Mouse (Mus musculus): ENCODE results near the gene Cyp4f15. TPM values are rescaled to one million over a fixed set of nuclear protein-coding genes. Genes with fewer than 3 reads are reported as not detected.

The Cyp4f15 gene
- total RNA-seq, 2 experiments from 2014 or later = not detected

Other genes starting within 250 kb of the Cyp4f15 start
- under 1 TPM; 0.22 to 0.48 TPM for gene Cyp4f39, start 232.9 kb upstream of the Cyp4f15 start, total RNA-seq (2021)
- gene Cyp4f17, start 179.6 kb upstream of the Cyp4f15 start, total RNA-seq (2021) = 1 to 10 TPM; 5.2 to 6.7 TPM
- gene Cyp4f16, start 149.1 kb upstream of the Cyp4f15 start, total RNA-seq (2021) = 10 to 100 TPM in 1 of 2 experiments, 1 to 10 TPM in 1; 6.5 to 10.7 TPM
- not detected for gene Cyp4f37, start 64.3 kb upstream of the Cyp4f15 start, total RNA-seq (2021)
- not detected for gene Cyp4f40, start 26.7 kb upstream of the Cyp4f15 start, total RNA-seq (2021)
- gene Zfp871, start 102.7 kb downstream of the Cyp4f15 start, total RNA-seq (2021) = 10 to 100 TPM; 36.0 to 40.5 TPM
- gene Zfp811, start 124.3 kb downstream of the Cyp4f15 start, total RNA-seq (2021) = under 1 TPM; 0.22 to 0.24 TPM
- 10 to 100 TPM; 11.8 to 12.0 TPM for gene Zfp799, start 144.6 kb downstream of the Cyp4f15 start, total RNA-seq (2021)
- 1 to 10 TPM; 7.3 to 9.0 TPM for gene Zfp870, start 206.0 kb downstream of the Cyp4f15 start, total RNA-seq (2021)
- gene Cyp4f14, start 231.7 kb downstream of the Cyp4f15 start, total RNA-seq (2021) = not detected